Mouse (Mus musculus) liver, adult 2 months (tissue): Measurements from ENCODE around the gene Esrrb. TPM values are rescaled to one million over a fixed set of nuclear protein-coding genes. Genes with fewer than 3 reads are reported as not detected.
A peak's percentile ranks its signal among the peaks of the same experiment; 100 is the strongest.

Experiments
- DNase-seq: peaks from one replicate; pipeline ENCODE4 v3.0.0-alpha.2; 2011; ENCODE audit warnings: low read depth, low spot score; ENCODE audit errors: extremely low read depth
- H3K27ac ChIP-seq: fragments of 200-500 bp; replicated peaks from 2 replicates; pipeline ENCODE4 v1.5.1; 2012; ENCODE audit warnings: low read depth, mild to moderate bottlenecking, control low read depth, inconsistent platforms, low read length; ENCODE audit not compliant: insufficient read depth
- H3K27me3 ChIP-seq: fragments of 200-500 bp; 2 replicates; pipeline ENCODE4 v1.6.1; 2012; ENCODE audit warnings: mild to moderate bottlenecking, moderate library complexity, low read length, inconsistent platforms; ENCODE audit not compliant: control insufficient read depth, insufficient read depth
- H3K36me3 ChIP-seq: fragments of 200-500 bp; 2 replicates; pipeline ENCODE4 v1.6.1; 2012; ENCODE audit warnings: low read length, inconsistent platforms; ENCODE audit not compliant: control insufficient read depth, insufficient read depth
- H3K4me1 ChIP-seq: fragments of 200-500 bp; 2 replicates; pipeline ENCODE4 v1.6.1; 2011; ENCODE audit warnings: low read length; ENCODE audit not compliant: control insufficient read depth, insufficient read depth
- H3K4me3 ChIP-seq: fragments of 200-500 bp; 2 replicates; pipeline ENCODE4 v1.5.1; 2011; ENCODE audit warnings: low read depth, mild to moderate bottlenecking, control low read depth, low read length, moderate library complexity; ENCODE audit not compliant: insufficient read depth
- H3K79me2 ChIP-seq: fragments of 200-500 bp; 2 replicates; pipeline ENCODE4 v1.6.1; 2012; ENCODE audit warnings: inconsistent platforms, mild to moderate bottlenecking, low read length, moderate library complexity; ENCODE audit not compliant: control insufficient read depth, insufficient read depth
- H3K9ac ChIP-seq: fragments of 200-500 bp; 2 replicates; pipeline ENCODE4 v1.6.1; 2012; ENCODE audit warnings: low read depth, mild to moderate bottlenecking, control low read depth, inconsistent platforms, low read length
- CTCF ChIP-seq: fragments of 200-500 bp; IDR thresholded peaks from 2 replicates; pipeline ENCODE4 v1.5.1; 2011; ENCODE audit warnings: low read depth, low read length, control low read depth
- POLR2A ChIP-seq: fragments of 200-500 bp; IDR thresholded peaks from 2 replicates; pipeline ENCODE4 v1.6.1; 2011; ENCODE audit warnings: low read length, control low read depth; ENCODE audit not compliant: insufficient read depth; ENCODE audit errors: extremely low read depth
- WGBS: fragments of 180-500 bp; shearing (Covaris S2); methylation state at CpG from one replicate; pipeline ENCODE4 v1.1.7; 2018; 5-methylcytosine and 5-hydroxymethylcytosine counted together
- polyA plus RNA-seq: library from polyadenylated mRNA; depleted of rRNA; stranded (reverse); fragments of >200 nt; gene quantifications from 2 replicates; pipeline ENCODE4 v1.2.3, GENCODE M21; 2012
- total RNA-seq: library from RNA; depleted of rRNA; stranded (reverse); fragments of >200 nt; gene quantifications from 2 replicates; pipeline ENCODE4 v1.2.3, GENCODE M21; 2014

The Esrrb gene
- total and polyA plus RNA-seq, 2 experiments = 0.33 to 0.37 TPM

DNA sequence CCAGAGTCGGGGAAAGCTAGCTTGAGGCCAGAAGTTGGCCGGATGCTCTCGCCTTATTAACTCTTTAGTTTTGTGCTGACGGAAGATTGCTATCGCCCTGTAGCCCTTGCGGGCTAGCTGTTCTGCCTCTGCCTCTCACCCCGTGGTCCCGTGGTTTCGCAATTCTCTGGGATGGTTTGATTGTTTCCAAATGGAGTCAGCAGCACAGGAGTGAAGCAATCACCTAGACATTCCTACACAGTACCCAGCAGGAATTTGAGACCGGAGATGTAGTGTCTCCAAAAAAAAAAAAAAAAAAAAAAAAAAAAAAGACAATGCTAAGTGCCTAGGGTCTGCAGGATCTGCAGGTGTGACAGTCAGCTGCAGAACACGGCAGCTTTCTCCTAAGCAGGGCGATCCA is 112.7 kb downstream of the Esrrb start:
- WGBS = 20% methylated on average over 12 of the region's 12 CpGs

DNA sequence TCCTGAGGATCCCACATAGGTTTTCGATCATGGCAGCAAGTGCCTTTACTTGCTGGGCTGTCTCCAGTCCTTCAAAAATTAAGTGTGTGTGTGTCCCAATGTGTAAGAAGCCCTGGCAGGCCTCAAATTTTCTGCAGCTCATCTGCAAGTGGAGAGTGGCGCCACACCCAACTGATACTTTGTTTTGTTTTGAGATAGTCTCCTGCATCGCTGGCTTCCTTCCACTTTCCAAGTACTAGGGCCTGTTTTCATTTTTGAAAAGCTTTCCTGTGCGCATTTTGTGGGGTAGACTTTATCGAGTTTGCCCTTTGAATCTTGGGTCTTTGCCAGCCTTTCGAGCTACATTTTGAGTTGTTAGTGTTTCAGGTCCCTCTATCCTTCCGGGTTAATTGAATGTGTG is 115.1 kb downstream of the Esrrb start:
- 54% methylated on average over 7 of the region's 7 CpGs for WGBS
- H3K4me3 ChIP-seq = no peak overlapping the region
- H3K27me3 ChIP-seq = no peaks in the 10 kb centered on the region
- no peaks in the 10 kb centered on the region for H3K36me3 ChIP-seq
- no peak for TF ChIP-seq POLR2A
- H3K4me1 ChIP-seq = peaks cover 4% of the 10 kb centered on the region; the same call in 1 of the 2 replicates
- H3K9ac ChIP-seq = no peak overlapping the region
- no peaks in the 10 kb centered on the region for H3K79me2 ChIP-seq
- H3K27ac ChIP-seq = 0 out of 2 replicates have a peak overlapping the region, but pooled peaks have one; percentile 48
- DNase-seq = peak; percentile 8

More for the DNA sequence above, 112.7 kb downstream of the Esrrb start:
- Histone ChIP-seq H3K4me3 (no peak overlapping the region), H3K27me3 (no peaks in the 10 kb centered on the region), H3K36me3 (no peaks in the 10 kb centered on the region), H3K9ac (no peak overlapping the region), H3K79me2 (no peaks in the 10 kb centered on the region), H3K27ac (no peak overlapping the region), H3K4me1 (peaks cover 2% of the 10 kb centered on the region; the same call in 1 of the 2 replicates)
- TF ChIP-seq CTCF (no peak), POLR2A (no peak)
- DNase-seq = peak; percentile 63

DNA sequence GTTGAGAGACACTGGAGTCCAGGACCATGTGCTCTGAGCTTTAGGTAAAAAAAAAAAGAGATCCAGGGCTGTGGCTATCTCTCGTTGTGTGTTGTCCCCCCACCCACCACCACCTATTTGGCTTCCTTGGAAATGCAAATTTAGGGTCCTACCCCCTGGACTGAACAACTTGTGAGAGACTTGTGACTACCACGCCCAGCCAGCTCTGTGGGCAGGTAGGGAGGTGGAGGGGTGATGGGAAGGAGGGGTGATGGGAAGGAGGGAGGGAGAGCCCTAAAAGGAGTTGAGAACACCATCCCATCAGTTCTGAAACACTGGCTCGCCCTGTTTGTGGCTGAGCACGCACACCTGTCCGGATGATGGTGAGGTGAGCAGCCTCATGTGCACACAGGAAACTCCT is 118.0 kb downstream of the Esrrb start:
- no peak for DNase-seq

DNA sequence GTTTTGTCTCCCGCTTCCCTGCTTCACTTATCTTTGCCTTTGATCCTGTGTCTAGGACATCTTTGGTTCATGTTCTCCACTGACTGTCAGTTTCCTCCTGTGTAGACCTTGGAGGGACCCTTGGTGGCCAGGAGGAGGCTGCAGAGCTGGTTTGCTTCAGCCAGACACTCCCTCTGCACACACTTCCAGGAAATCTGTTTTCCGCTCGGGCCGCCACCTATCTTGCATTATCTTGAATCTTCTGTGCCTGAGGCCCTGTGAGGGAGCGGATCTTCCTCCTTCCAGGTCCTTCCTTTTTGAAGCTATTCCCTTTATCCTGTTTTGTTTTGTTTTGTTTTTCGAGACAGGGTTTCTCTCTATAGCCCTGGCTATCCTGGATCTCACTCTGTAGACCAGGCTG is 121.1 kb downstream of the Esrrb start:
- Histone ChIP-seq H3K27me3 (no peaks in the 10 kb centered on the region; the same call in 1 of the 2 replicates), H3K4me3 (no peak overlapping the region), H3K27ac (peak overlapping the region; percentile 50; the same call in 1 of the 2 replicates), H3K36me3 (no peaks in the 10 kb centered on the region), H3K4me1 (peaks cover 11% of the 10 kb centered on the region; the same call in 1 of the 2 replicates), H3K79me2 (no peaks in the 10 kb centered on the region), H3K9ac (no peak overlapping the region)
- DNase-seq = peak; percentile 7
- WGBS = 77% methylated on average over 6 of the region's 6 CpGs
- TF ChIP-seq POLR2A (no peak), CTCF (no peak)

More for the DNA sequence above, 118.0 kb downstream of the Esrrb start:
- peaks cover 13% of the 10 kb centered on the region; the same call in 1 of the 2 replicates for H3K4me1 ChIP-seq
- H3K4me3 ChIP-seq = no peak overlapping the region
- H3K27me3 ChIP-seq = no peaks in the 10 kb centered on the region; the same call in 1 of the 2 replicates
- 0 out of 2 replicates have a peak overlapping the region, but pooled peaks have one; percentile 12 for H3K27ac ChIP-seq
- TF ChIP-seq POLR2A (no peak), CTCF (no peak)
- H3K79me2 ChIP-seq = no peaks in the 10 kb centered on the region
- H3K9ac ChIP-seq = no peak overlapping the region
- WGBS = 83% methylated on average over 5 of the region's 5 CpGs
- no peaks in the 10 kb centered on the region for H3K36me3 ChIP-seq

DNA sequence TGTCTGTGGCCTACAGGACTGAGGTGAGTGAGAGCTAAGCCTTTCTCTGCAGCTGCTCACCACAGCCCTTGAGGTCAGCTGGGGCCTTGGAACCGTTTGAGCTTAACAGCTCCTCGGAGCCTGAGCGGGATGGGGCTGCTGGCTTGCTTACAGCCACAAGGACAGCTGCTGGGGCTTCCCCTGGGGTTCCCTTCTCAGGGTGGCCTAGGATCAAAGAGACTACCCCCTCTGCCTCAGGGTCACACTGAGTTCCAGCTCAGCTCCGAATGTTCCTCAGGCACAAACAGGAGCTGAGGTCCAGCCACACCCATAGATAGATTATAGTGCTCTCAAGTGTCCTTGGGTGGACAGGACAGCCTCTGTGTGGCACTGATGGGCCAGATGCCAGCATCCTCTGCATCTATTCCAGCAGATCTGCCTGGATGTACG is 122.5 kb downstream of the Esrrb start:
- Histone ChIP-seq H3K27ac (no peak overlapping the region), H3K4me1 (peaks cover 11% of the 10 kb centered on the region; the same call in 1 of the 2 replicates), H3K27me3 (no peaks in the 10 kb centered on the region; the same call in 1 of the 2 replicates), H3K4me3 (no peak overlapping the region), H3K36me3 (no peaks in the 10 kb centered on the region), H3K79me2 (no peaks in the 10 kb centered on the region), H3K9ac (no peak overlapping the region)
- no peak for DNase-seq
- WGBS = 45% methylated on average over 5 of the region's 5 CpGs
- TF ChIP-seq POLR2A (no peak), CTCF (no peak)

DNA sequence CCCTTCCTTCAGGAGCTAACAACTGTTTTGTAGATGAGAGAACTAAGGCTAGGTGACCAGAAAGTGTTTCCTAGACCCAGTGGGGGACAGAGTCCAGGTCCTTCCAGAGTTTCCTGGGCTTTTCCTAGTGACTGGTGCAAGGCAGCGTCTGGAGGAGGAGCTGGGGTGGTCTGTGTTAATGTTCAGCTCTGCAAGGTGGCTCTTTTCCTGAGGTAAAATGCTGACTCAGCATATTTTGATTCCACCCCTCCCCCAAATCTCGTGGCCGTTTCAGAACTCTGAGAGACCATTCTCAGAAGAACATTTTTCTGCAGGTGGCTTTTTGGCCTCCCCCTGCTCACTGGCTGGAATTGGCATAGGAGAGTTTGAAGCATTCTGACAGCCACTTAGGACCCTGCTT is 127.1 kb downstream of the Esrrb start:
- H3K27me3 ChIP-seq = no peaks in the 10 kb centered on the region; the same call in 1 of the 2 replicates
- DNase-seq = no peak
- H3K9ac ChIP-seq = no peak overlapping the region
- H3K4me3 ChIP-seq = no peak overlapping the region
- TF ChIP-seq POLR2A (no peak), CTCF (no peak)
- no peaks in the 10 kb centered on the region for H3K36me3 ChIP-seq
- H3K4me1 ChIP-seq = no peaks in the 10 kb centered on the region
- H3K79me2 ChIP-seq = no peaks in the 10 kb centered on the region
- H3K27ac ChIP-seq = no peak overlapping the region
- WGBS = 63% methylated on average over 3 of the region's 3 CpGs
